Mouse (Mus musculus) thymus, adult 2 months (tissue): ENCODE data around the gene Cysrt1. TPM values are rescaled to one million over a fixed set of nuclear protein-coding genes. Genes with fewer than 3 reads are reported as not detected.

Experiments used
- DNase-seq: peaks from one replicate; pipeline ENCODE4 v3.0.0; 2021
- H3K27ac ChIP-seq: fragments of 200-500 bp; 2 replicates; pipeline ENCODE4 v1.5.1; 2012; ENCODE audit warnings: low read length, control low read depth; ENCODE audit not compliant: control insufficient read depth, insufficient read depth
- H3K27me3 ChIP-seq: fragments of 200-500 bp; 2 replicates; pipeline ENCODE4 v1.6.1; 2012; ENCODE audit warnings: mild to moderate bottlenecking, low read length, moderate library complexity, mixed read lengths; ENCODE audit not compliant: control insufficient read depth, insufficient read depth
- H3K36me3 ChIP-seq: fragments of 200-500 bp; 2 replicates; pipeline ENCODE4 v1.6.1; 2012; ENCODE audit warnings: mild to moderate bottlenecking, low read length, moderate library complexity; ENCODE audit not compliant: control insufficient read depth, insufficient read depth
- H3K4me1 ChIP-seq: fragments of 200-500 bp; replicated peaks from 2 replicates; pipeline ENCODE4 v1.6.1; 2012; ENCODE audit warnings: low read length; ENCODE audit not compliant: control insufficient read depth, insufficient read depth
- H3K4me3 ChIP-seq: fragments of 200-500 bp; 2 replicates; pipeline ENCODE4 v1.5.1; 2012; ENCODE audit warnings: mild to moderate bottlenecking, low read length, control low read depth, moderate library complexity; ENCODE audit not compliant: control insufficient read depth, insufficient read depth
- CTCF ChIP-seq: fragments of 200-500 bp; IDR thresholded peaks from 2 replicates; pipeline ENCODE4 v1.5.1; 2012; ENCODE audit warnings: mild to moderate bottlenecking, control low read depth, low read length, moderate library complexity, borderline replicate concordance; ENCODE audit not compliant: control insufficient read depth, poor library complexity, insufficient read depth; ENCODE audit errors: extremely low read depth
- POLR2A ChIP-seq: fragments of 200-500 bp; IDR thresholded peaks from 2 replicates; pipeline ENCODE4 v1.6.1; 2012; ENCODE audit warnings: mild to moderate bottlenecking, low read length, control low read depth, moderate library complexity; ENCODE audit not compliant: control insufficient read depth, poor library complexity, insufficient read depth; ENCODE audit errors: extremely low read depth
- WGBS: fragments of 180-500 bp; shearing (Covaris S2); methylation state at CpG from one replicate; pipeline ENCODE4 v1.1.7; 2018; 5-methylcytosine and 5-hydroxymethylcytosine counted together
- polyA plus RNA-seq: library from polyadenylated mRNA; depleted of rRNA; stranded (reverse); fragments of >200 nt; gene quantifications from 2 replicates; pipeline ENCODE4 v1.2.3, GENCODE M21; 2012

Cysrt1 gene
- polyA plus RNA-seq, 1 experiment, result 2.1 TPM

- Histone ChIP-seq H3K27me3 (peaks cover 12% of the 10 kb centered on the region), H3K27ac (no peak overlapping the region), H3K36me3 (peaks cover 6% of the 10 kb centered on the region), H3K4me3 (no peak overlapping the region), H3K4me1 (peaks cover 20% of the 10 kb centered on the region)
- no peak for DNase-seq
- WGBS, result 93% methylated on average over 4 of the region's 4 CpGs
- TF ChIP-seq POLR2A (no peak), CTCF (no peak)
These were observed 1.9 kb upstream of the Cysrt1 start for GRCm38 (mm10) chr2:25244144-25244543.

- no peak overlapping the region for H3K4me3 ChIP-seq
- H3K27ac ChIP-seq, result no peak overlapping the region
- TF ChIP-seq POLR2A (no peak), CTCF (no peak)
- H3K36me3 ChIP-seq, result no peaks in the 10 kb centered on the region
- 87% methylated on average over 8 of the region's 8 CpGs for WGBS
- no peak for DNase-seq
- H3K27me3 ChIP-seq, result peaks cover 12% of the 10 kb centered on the region
- peaks cover 20% of the 10 kb centered on the region for H3K4me1 ChIP-seq
These were observed 1.1 kb upstream of the Cysrt1 start for GRCm38 (mm10) chr2:25243342-25243741.

DNA sequence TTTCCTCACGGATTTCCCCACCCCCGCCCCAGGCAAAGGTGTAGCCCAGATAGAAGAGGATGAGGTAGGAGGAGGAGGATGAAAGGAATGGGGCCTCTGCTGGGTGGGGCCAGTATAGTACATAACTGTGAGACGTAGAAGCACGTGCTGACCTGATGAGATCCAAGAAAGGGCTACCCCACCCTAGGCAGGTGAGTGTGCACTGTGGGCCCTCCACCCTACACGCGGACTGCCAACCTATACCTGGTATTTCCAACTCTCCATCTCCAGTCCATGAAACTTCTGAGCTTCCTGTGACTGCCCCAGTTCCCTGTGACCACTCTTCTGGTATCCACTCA is 845 bp downstream of the Cysrt1 start:
- H3K27ac ChIP-seq, result no peak overlapping the region
- no peak overlapping the region for H3K4me3 ChIP-seq
- H3K4me1 ChIP-seq, result peaks cover 20% of the 10 kb centered on the region
- 34% methylated on average over 6 of the region's 6 CpGs for WGBS
- no peaks in the 10 kb centered on the region for H3K36me3 ChIP-seq
- peaks cover 12% of the 10 kb centered on the region for H3K27me3 ChIP-seq
- no peak for DNase-seq
- no peak for TF ChIP-seq POLR2A
- TF ChIP-seq CTCF, result no peak

DNA sequence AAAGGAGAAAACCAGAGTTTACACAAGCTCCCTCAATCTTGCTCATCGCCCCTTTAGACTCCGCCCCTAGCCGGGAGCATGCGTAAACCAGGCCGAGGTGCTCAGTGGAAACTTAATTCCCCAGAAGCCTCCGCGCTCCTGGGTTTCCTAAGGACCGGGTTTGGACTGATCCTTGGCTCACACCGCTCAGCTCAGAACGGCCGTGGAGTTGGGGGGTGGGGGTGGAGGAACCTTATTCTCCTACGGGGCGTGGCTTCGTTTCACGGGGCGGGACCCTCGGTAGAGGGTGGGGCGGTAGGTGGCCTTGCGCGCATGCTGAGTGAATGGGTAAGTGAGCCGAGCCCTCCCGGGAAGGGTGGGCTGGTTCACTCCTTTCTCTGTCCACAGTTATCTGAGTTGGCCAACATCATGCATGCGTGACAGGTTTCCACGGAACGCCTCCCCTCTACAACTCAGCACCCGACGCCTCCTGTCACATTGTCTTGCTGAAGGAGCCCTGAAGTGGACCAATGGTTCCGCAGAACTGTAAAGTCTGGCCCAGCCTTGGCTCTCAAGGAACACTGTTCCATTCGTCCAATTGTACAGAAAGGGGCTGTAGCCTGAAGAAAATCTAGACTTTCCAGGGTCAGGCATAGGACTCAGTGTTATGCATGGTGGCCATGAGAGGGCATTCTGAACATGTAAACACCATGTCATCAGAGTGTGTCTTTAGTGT is 1.4 kb downstream of the Cysrt1 start:
- Histone ChIP-seq H3K27me3 (peaks cover 12% of the 10 kb centered on the region), H3K27ac (no peak overlapping the region), H3K36me3 (no peaks in the 10 kb centered on the region), H3K4me1 (peaks cover 20% of the 10 kb centered on the region), H3K4me3 (peak overlapping the region; percentile 52)
- WGBS, result 3% methylated on average over 29 of the region's 29 CpGs
- DNase-seq, result peak; percentile 42
- TF ChIP-seq CTCF (no peak), POLR2A (0 out of 2 replicates have a peak, but pooled peaks have one; percentile 18)

DNA sequence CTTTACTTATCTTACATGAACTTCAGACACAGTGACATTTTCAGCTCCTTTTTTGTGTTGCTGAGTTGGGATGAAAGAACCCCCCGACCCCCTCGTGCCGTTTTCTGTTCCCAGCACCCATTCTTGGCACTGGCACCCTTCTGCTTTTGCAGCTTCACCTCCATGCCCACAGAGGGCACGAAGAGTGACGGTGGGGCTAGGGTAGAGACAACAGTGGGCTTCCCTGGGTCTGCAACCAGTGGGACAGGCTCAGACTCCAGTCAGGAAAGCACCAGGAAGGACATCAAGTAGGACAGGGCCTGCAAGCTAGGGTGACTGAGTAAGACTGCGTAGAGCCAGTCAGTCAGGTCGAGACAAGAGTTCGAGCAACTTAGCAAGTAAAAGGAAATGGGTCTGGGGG is 1.9 kb downstream of the Cysrt1 start:
- TF ChIP-seq POLR2A, result no peak
- TF ChIP-seq CTCF, result no peak
- Histone ChIP-seq H3K36me3 (no peaks in the 10 kb centered on the region), H3K4me3 (no peak overlapping the region), H3K27ac (no peak overlapping the region), H3K27me3 (peaks cover 12% of the 10 kb centered on the region), H3K4me1 (peaks cover 20% of the 10 kb centered on the region)
- DNase-seq, result no peak
- WGBS, result 73% methylated on average over 8 of the region's 8 CpGs

GRCm38 (mm10) chr2:25239766-25240165 is 2.5 kb downstream of the Cysrt1 start:
- TF ChIP-seq POLR2A (no peak), CTCF (no peak)
- H3K27ac ChIP-seq, result no peak overlapping the region
- peaks cover 12% of the 10 kb centered on the region for H3K27me3 ChIP-seq
- 90% methylated on average over 3 of the region's 3 CpGs for WGBS
- no peaks in the 10 kb centered on the region for H3K36me3 ChIP-seq
- no peak overlapping the region for H3K4me3 ChIP-seq
- H3K4me1 ChIP-seq, result peaks cover 20% of the 10 kb centered on the region
- DNase-seq, result no peak

DNA sequence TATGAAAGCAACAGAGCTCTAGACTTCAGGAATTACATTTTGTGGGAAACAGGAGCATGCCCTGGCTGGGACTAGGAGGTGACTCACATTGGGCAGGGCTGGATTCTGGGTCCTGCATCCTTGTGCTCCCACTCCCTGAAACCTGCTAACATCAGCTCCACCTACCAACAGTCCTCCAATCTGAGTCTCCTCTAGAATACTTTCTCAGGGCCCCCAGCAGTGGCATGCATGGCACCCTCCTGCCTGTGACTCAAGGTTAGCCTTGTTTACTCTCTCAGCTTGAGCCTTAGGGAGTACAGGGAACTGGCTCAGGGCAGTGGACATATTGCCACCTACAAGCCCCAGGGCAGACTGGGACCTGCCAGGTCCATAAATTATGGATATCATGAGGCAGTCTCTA is 4.1 kb downstream of the Cysrt1 start:
- DNase-seq, result no peak
- no peak overlapping the region for H3K27ac ChIP-seq
- no peak for TF ChIP-seq CTCF
- TF ChIP-seq POLR2A, result no peak
- H3K4me3 ChIP-seq, result no peak overlapping the region
- peaks cover 12% of the 10 kb centered on the region for H3K27me3 ChIP-seq
- no peaks in the 10 kb centered on the region for H3K36me3 ChIP-seq
- peaks cover 20% of the 10 kb centered on the region for H3K4me1 ChIP-seq
